Mouse (Mus musculus): ENCODE measurements around the gene Lpp. TPM values are rescaled to one million over a fixed set of nuclear protein-coding genes. Genes with fewer than 3 reads are reported as not detected.

Gene Lpp
- total and polyA plus RNA-seq, 3 experiments = not detected

DNA sequence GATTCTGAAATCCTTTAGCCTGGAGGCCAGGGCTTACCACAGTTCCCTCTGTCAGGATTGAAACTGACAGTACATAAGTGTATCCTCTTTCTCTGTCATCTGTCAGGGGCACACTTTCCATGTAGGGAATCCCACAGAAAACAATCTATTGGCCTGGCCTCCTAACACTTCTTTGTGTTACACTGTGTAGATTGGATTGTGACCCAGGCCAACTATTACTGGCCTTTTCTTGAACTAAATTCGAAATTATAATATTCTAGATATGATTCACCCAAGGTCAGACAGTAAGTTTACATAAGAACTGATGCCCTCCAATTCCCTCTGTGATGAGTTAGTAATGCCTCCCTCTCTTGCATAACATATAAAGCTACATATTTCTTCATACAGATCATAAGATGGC, 553.0 kb downstream of the Lpp start:
- TF ChIP-seq RAD21 (IDR thresholded peaks at IDR 0.05; ENCODE audit: low read depth, low read length) (no peak), KAT2A (conservative IDR thresholded peaks at IDR 0.05; ENCODE audit: low read depth, low read length) (no peak), SIN3A (IDR thresholded peaks at IDR 0.05; ENCODE audit: low read length) (no peak), POLR2A (IDR thresholded peaks at IDR 0.05; ENCODE audit: control insufficient read depth in 1 of 2, insufficient read depth in 1 of 2, low read depth in 1 of 2, low read length in 2 of 2, poor library complexity in 1 of 2) (no peak), TCF12 (IDR thresholded peaks at IDR 0.05; ENCODE audit: low read depth, low read length) (no peak), JUND (IDR thresholded peaks at IDR 0.05; ENCODE audit: low read depth, low read length) (no peak), E2F4 (IDR thresholded peaks at IDR 0.05; ENCODE audit: borderline replicate concordance, low read depth, low read length) (no peak), POLR2AphosphoS5 (IDR thresholded peaks at IDR 0.05; ENCODE audit: borderline replicate concordance, low read depth, low read length) (no peak)
- Histone ChIP-seq H3K4me1 (ENCODE audit: control insufficient read depth in 1 of 2, insufficient read depth in 2 of 2, low read length in 2 of 2) (no peaks in the 10 kb centered on the region), H3K9ac (ENCODE audit: control insufficient read depth, low read depth, low read length, poor library complexity, severe bottlenecking) (no peak overlapping the region), H3K27ac (ENCODE audit: control insufficient read depth, low read depth, low read length) (no peak overlapping the region), H3K36me3 (ENCODE audit: control insufficient read depth in 1 of 2, insufficient read depth in 2 of 2, low read length in 2 of 2) (no peaks in the 10 kb centered on the region), H3K79me2 (ENCODE audit: control insufficient read depth, insufficient read depth, low read length, poor library complexity) (no peaks in the 10 kb centered on the region), H3K4me3 (ENCODE audit: control insufficient read depth in 1 of 2, insufficient read depth in 1 of 2, low read depth in 2 of 2, low read length in 2 of 2) (no peak overlapping the region), H3K27me3 (ENCODE audit: control insufficient read depth in 1 of 2, insufficient read depth in 2 of 2, low read length in 2 of 2) (no peaks in the 10 kb centered on the region), H3K9me3 (replicated peaks; ENCODE audit: insufficient read depth, low read length) (no peaks in the 10 kb centered on the region)
- DNase-seq (ENCODE audit: low read depth, low spot score) = no peak

GRCm38 (mm10) chr16:24947485-24947884, 554.2 kb downstream of the Lpp start:
- H3K27ac ChIP-seq (ENCODE audit: control insufficient read depth, low read depth, low read length) = no peak overlapping the region
- no peaks in the 10 kb centered on the region for H3K27me3 ChIP-seq (ENCODE audit: control insufficient read depth in 1 of 2, insufficient read depth in 2 of 2, low read length in 2 of 2)
- no peaks in the 10 kb centered on the region for H3K4me1 ChIP-seq (ENCODE audit: control insufficient read depth in 1 of 2, insufficient read depth in 2 of 2, low read length in 2 of 2)
- H3K36me3 ChIP-seq (ENCODE audit: control insufficient read depth in 1 of 2, insufficient read depth in 2 of 2, low read length in 2 of 2) = no peaks in the 10 kb centered on the region
- no peaks in the 10 kb centered on the region for H3K79me2 ChIP-seq (ENCODE audit: control insufficient read depth, insufficient read depth, low read length, poor library complexity)
- no peak for TF ChIP-seq MAX (IDR thresholded peaks at IDR 0.05; ENCODE audit: low read length)
- H3K9me3 ChIP-seq (replicated peaks; ENCODE audit: insufficient read depth, low read length) = no peaks in the 10 kb centered on the region
- no peak for DNase-seq (ENCODE audit: low read depth, low spot score)
- no peak overlapping the region for H3K4me3 ChIP-seq (ENCODE audit: control insufficient read depth in 1 of 2, insufficient read depth in 1 of 2, low read depth in 2 of 2, low read length in 2 of 2)
- no peak overlapping the region for H3K9ac ChIP-seq (ENCODE audit: control insufficient read depth, low read depth, low read length, poor library complexity, severe bottlenecking)

DNA sequence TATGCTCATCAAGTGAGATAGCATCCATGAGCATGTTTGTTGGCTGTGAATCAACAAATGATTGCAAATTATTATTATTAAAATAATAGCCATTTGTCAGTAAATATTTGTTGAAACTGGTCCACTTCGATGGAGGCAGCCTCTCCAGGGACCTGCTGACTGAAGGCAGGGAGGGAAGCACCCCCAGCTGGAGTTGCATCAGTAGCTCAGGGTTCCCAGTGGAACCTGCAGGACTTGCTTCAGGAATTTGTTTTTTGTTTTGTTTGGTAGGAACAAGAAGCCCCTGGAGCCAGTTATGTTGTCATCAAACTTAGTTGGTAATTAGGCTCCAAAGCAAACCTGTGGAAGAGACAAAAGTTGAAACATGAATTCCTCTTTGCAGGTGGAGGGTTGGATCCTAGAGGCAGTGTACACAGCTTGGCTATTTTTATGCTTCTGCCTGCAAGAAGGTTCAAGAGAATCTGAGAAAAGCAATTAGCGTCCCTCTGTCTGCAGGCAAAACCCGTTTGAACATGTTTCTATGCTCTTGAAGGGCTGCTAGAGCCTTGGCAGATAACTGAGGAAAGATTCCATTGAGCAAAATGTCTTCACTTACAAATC, 554.9 kb downstream of the Lpp start:
- no peak for DNase-seq (ENCODE audit: low read depth, low spot score)
- TF ChIP-seq TCF12 (IDR thresholded peaks at IDR 0.05; ENCODE audit: low read depth, low read length) = no peak
- no peak for TF ChIP-seq RAD21 (IDR thresholded peaks at IDR 0.05; ENCODE audit: low read depth, low read length)
- TF ChIP-seq ELF1 (IDR thresholded peaks at IDR 0.05; ENCODE audit: low read depth, low read length) = no peak
- no peak for TF ChIP-seq TAL1 (IDR thresholded peaks at IDR 0.05; ENCODE audit: low read length)
- no peak for TF ChIP-seq MEF2A (IDR thresholded peaks at IDR 0.05; ENCODE audit: extremely low read depth, insufficient replicate concordance, low read depth, low read length, poor library complexity, severe bottlenecking)
- no peak for TF ChIP-seq BHLHE40 (IDR thresholded peaks at IDR 0.05; ENCODE audit: borderline replicate concordance, low read depth, low read length)
- TF ChIP-seq ETS1 (IDR thresholded peaks at IDR 0.05; ENCODE audit: low read depth, low read length) = no peak
- TF ChIP-seq MYB (IDR thresholded peaks at IDR 0.05; ENCODE audit: low read depth, low read length) = no peak
- no peak for TF ChIP-seq ZNF384 (IDR thresholded peaks at IDR 0.05; ENCODE audit: low read depth, low read length)
- TF ChIP-seq POLR2AphosphoS2 (IDR thresholded peaks at IDR 0.05; ENCODE audit: low read length) = no peak
- no peak for TF ChIP-seq NRF1 (IDR thresholded peaks at IDR 0.05; ENCODE audit: insufficient read depth, low read depth, low read length, poor library complexity, severe bottlenecking)
- TF ChIP-seq EP300 (IDR thresholded peaks at IDR 0.05; ENCODE audit: low read depth in 1 of 2, low read length in 2 of 2) = no peak
- no peak for TF ChIP-seq USF2 (IDR thresholded peaks at IDR 0.05; ENCODE audit: borderline replicate concordance in 1 of 2, insufficient read depth in 1 of 2, low read depth in 1 of 2, low read length in 2 of 2)
- no peak for TF ChIP-seq ZKSCAN1 (IDR thresholded peaks at IDR 0.05; ENCODE audit: low read depth, low read length)
- TF ChIP-seq GABPA (IDR thresholded peaks at IDR 0.05; ENCODE audit: low read depth, low read length) = no peak
- no peak for TF ChIP-seq ZC3H11A (IDR thresholded peaks at IDR 0.05; ENCODE audit: low read depth, low read length)
- TF ChIP-seq GATA1 (IDR thresholded peaks at IDR 0.05; ENCODE audit: low read depth, low read length) = no peak
- Histone ChIP-seq H3K4me1 (ENCODE audit: control insufficient read depth in 1 of 2, insufficient read depth in 2 of 2, low read length in 2 of 2) (no peaks in the 10 kb centered on the region), H3K9ac (ENCODE audit: control insufficient read depth, low read depth, low read length, poor library complexity, severe bottlenecking) (no peak overlapping the region), H3K27me3 (ENCODE audit: control insufficient read depth in 1 of 2, insufficient read depth in 2 of 2, low read length in 2 of 2) (no peaks in the 10 kb centered on the region), H3K36me3 (ENCODE audit: control insufficient read depth in 1 of 2, insufficient read depth in 2 of 2, low read length in 2 of 2) (no peaks in the 10 kb centered on the region), H3K9me3 (replicated peaks; ENCODE audit: insufficient read depth, low read length) (no peaks in the 10 kb centered on the region), H3K4me3 (ENCODE audit: control insufficient read depth in 1 of 2, insufficient read depth in 1 of 2, low read depth in 2 of 2, low read length in 2 of 2) (no peak overlapping the region), H3K27ac (ENCODE audit: control insufficient read depth, low read depth, low read length) (no peak overlapping the region), H3K79me2 (ENCODE audit: control insufficient read depth, insufficient read depth, low read length, poor library complexity) (no peaks in the 10 kb centered on the region)
